Mouse (Mus musculus): ENCODE results near the gene Brca2.

DNA sequence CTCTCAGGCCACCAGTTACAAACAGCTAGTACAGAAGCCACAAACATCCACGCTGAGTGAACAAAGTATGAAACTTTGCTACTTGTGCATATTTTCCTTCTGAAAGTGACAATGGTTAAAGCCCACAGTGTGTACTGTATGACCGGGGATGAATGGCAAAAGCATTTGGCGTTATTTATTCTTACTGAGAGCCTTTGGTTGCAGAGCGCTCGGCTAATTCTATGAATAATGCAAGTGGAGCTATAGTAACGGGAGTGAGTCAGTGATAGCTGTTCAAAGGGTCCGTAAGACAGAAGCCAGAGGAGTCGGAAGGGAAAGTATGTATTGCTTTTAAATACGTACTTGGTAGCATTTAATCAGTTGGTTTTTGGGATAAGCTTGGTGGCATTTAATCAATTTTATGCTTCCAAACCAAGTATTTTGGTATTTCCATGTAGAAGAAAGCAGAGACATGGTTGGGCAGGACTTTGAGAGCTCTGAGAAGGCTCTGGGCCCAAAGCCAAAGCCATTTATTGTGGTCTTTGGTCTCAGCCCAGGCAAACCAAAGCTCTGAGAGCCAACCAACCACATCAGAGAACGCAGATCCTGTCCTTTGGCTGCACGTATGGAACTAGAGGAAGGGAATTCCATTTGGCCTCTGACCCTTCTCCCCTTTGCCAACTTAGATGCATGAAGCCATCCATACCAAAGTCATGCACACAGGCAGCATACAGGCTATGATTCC lies 48.2 kb downstream of the Brca2 start:
- no peak for TF ChIP-seq CTCF (IDR thresholded peaks at IDR 0.05; ENCODE audit: control insufficient read depth, insufficient read depth, insufficient read length)
- no peak for TF ChIP-seq MAX (IDR thresholded peaks at IDR 0.05)
- TF ChIP-seq USF1 (IDR thresholded peaks at IDR 0.05; ENCODE audit: low read depth) = no peak
- TF ChIP-seq CEBPB (IDR thresholded peaks at IDR 0.05; ENCODE audit: low read depth) = no peak
- no peak for TF ChIP-seq MYOD1 (IDR thresholded peaks at IDR 0.05; ENCODE audit: control insufficient read depth, insufficient read length, low read depth)
- TF ChIP-seq MYOG (IDR thresholded peaks at IDR 0.05; ENCODE audit: control insufficient read depth, extremely low read depth, insufficient read length) = no peak
- no peak for TF ChIP-seq FOSL1 (IDR thresholded peaks at IDR 0.05; ENCODE audit: insufficient read depth, low read length, poor library complexity, severe bottlenecking)
